Mouse (Mus musculus): ENCODE data around the gene Nkapd1. TPM values are rescaled to one million over a fixed set of nuclear protein-coding genes. Genes with fewer than 3 reads are reported as not detected.
"Not testable (repeated sequence)": the region's sequence is repeated elsewhere in the genome, so short reads cannot be mapped to it uniquely, and the experiment has no call there.

Nkapd1 gene
- polyA plus RNA-seq, 1 experiment from 2014 or later: 25.2 TPM

DNA sequence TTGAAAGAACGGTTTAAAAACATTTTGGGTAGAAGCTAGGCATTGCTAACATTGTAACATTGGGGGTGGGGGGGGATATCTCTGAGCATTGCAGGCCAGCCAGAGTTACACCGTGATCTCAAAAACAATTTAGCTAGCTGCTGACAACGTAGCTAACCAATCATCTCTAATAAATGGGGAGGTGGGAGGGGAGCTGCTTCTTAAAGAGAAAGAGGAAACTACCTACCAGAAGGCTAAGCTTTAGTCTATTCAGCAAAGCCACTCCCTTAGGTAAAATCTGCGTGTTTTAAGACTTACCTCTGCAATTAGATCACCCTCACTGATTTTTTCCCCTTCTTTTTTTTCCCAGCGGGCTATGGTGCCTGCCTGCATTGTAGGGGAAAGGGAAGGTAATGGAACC lies 41.1 kb upstream of the Nkapd1 start:
- no peak for TF ChIP-seq EP300 (IDR thresholded peaks at IDR 0.05)
- no peak for TF ChIP-seq CTCF (IDR thresholded peaks at IDR 0.05)
- Histone ChIP-seq H3K4me3 (ENCODE audit: low read depth, low read length) (peak overlapping the region; percentile 91), H3K27me3 (replicated peaks; ENCODE audit: insufficient read depth, low read length) (no peaks in the 10 kb centered on the region), H3K9me3 (ENCODE audit: low read length) (no peaks in the 10 kb centered on the region), H3K36me3 (ENCODE audit: insufficient read depth, low read length) (no peaks in the 10 kb centered on the region), H3K9ac (replicated peaks; ENCODE audit: low read depth) (0 out of 2 replicates have a peak overlapping the region, but pooled peaks have one; percentile 68), H3K4me1 (ENCODE audit: insufficient read depth, low read depth, low read length) (no peaks in the 10 kb centered on the region), H3K4me2 (replicated peaks; ENCODE audit: low read depth, low read length) (peak overlapping the region; percentile 87), H3K27ac (ENCODE audit: low read length) (no peak overlapping the region)
- 18% methylated on average over 5 of the region's 5 CpGs for WGBS
- ATAC-seq (no peak), DNase-seq (ENCODE audit: low spot score) (no peak)

DNA sequence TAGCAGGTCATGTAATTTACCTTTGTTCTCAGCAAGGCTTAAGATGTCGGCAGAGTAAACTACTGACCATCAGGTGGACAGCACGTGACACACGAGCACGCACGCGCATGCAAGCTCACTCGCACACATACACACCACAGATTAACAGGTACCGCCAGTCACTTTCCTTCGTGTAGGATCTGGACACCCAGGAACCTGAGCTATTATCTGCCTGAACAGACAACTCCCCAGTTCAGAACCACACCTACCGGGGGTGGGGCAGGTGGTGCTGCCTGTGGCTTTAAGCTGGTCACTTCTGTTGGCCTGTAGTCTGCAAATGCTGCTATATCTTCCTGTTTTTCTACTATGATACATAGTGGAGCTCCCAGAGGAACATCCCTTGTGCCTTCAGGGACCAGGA lies 33.2 kb upstream of the Nkapd1 start:
- Histone ChIP-seq H3K4me2 (replicated peaks; ENCODE audit: low read depth, low read length) (no peak overlapping the region), H3K27ac (ENCODE audit: low read length) (no peak overlapping the region), H3K4me3 (ENCODE audit: low read depth, low read length) (no peak overlapping the region), H3K36me3 (ENCODE audit: insufficient read depth, low read length) (peaks cover 47% of the 10 kb centered on the region), H3K4me1 (ENCODE audit: insufficient read depth, low read depth, low read length) (no peaks in the 10 kb centered on the region), H3K9me3 (ENCODE audit: low read length) (no peaks in the 10 kb centered on the region), H3K27me3 (replicated peaks; ENCODE audit: insufficient read depth, low read length) (no peaks in the 10 kb centered on the region), H3K9ac (replicated peaks; ENCODE audit: low read depth) (no peak overlapping the region)
- WGBS: 97% methylated on average over 10 of the region's 10 CpGs
- TF ChIP-seq CTCF (IDR thresholded peaks at IDR 0.05): no peak
- TF ChIP-seq EP300 (IDR thresholded peaks at IDR 0.05): no peak
- ATAC-seq (no peak), DNase-seq (ENCODE audit: low spot score) (no peak)

DNA sequence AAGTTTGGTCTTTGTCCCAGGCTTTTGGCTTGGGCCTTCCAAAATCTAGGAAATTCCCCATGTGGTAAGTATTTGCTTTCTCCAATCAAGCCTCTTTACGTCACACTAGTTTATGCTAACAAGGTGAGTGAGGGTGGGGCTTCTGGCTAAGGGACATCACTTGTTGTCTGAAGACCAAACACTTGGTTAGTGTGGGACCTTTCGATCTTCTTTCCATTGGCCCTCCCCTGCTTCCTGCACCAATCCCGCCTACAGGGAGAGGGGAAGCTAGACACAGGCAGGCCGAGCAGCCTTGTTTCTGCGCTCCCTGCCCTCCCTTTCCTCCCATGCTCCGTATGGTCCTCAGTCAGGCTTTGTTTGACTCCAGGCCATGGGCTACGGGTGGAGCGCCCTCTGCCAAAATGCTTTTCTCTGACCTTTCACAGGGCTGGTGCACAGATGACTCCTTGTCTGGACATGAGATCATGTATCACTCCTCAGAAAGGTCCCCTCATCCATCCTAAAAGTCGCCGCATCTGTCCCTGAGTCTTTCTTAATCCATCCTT lies 29.6 kb upstream of the Nkapd1 start:
- WGBS: 78% methylated on average over 10 of the region's 10 CpGs
- H3K36me3 ChIP-seq (ENCODE audit: insufficient read depth, low read length): peaks cover 54% of the 10 kb centered on the region

DNA sequence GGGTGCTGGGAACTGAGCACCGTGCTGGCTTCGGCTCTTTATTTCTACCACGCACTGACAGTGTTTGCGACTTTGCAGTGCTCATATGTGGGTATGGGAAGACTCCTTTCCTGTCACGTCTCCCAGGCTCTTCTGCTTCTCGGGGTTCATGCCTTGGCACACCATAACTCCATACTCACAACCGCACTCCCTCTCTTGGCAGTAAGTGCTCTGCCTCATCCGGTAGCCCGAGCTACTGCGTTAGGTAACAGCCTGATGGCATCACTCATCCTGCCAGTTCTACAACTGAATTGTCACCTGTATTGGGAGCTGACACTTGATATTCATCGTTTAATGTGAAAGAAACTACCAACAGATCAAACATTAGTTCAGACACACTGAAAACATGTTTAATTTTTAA lies 17.0 kb upstream of the Nkapd1 start:
- TF ChIP-seq CTCF (IDR thresholded peaks at IDR 0.05) (no peak), EP300 (IDR thresholded peaks at IDR 0.05) (no peak)
- no peak overlapping the region for H3K4me2 ChIP-seq (replicated peaks; ENCODE audit: low read depth, low read length)
- H3K9ac ChIP-seq (replicated peaks; ENCODE audit: low read depth): no peak overlapping the region
- H3K4me1 ChIP-seq (ENCODE audit: insufficient read depth, low read depth, low read length): no peaks in the 10 kb centered on the region
- H3K27me3 ChIP-seq (replicated peaks; ENCODE audit: insufficient read depth, low read length): no peaks in the 10 kb centered on the region
- no peaks in the 10 kb centered on the region for H3K9me3 ChIP-seq (ENCODE audit: low read length)
- H3K27ac ChIP-seq (ENCODE audit: low read length): no peak overlapping the region
- ATAC-seq (no peak), DNase-seq (ENCODE audit: low spot score) (no peak)
- no peak overlapping the region for H3K4me3 ChIP-seq (ENCODE audit: low read depth, low read length)
- H3K36me3 ChIP-seq (ENCODE audit: insufficient read depth, low read length): peaks cover 14% of the 10 kb centered on the region
- 91% methylated on average over 11 of the region's 11 CpGs for WGBS

More for the DNA sequence above, 29.6 kb upstream of the Nkapd1 start:
- DNase-seq (ENCODE audit: low spot score) (no peak), ATAC-seq (no peak)
- no peaks in the 10 kb centered on the region for H3K9me3 ChIP-seq (ENCODE audit: low read length)
- no peak overlapping the region for H3K27ac ChIP-seq (ENCODE audit: low read length)
- no peak overlapping the region for H3K4me3 ChIP-seq (ENCODE audit: low read depth, low read length)
- H3K9ac ChIP-seq (replicated peaks; ENCODE audit: low read depth): no peak overlapping the region
- no peaks in the 10 kb centered on the region for H3K27me3 ChIP-seq (replicated peaks; ENCODE audit: insufficient read depth, low read length)
- no peak overlapping the region for H3K4me2 ChIP-seq (replicated peaks; ENCODE audit: low read depth, low read length)
- no peaks in the 10 kb centered on the region for H3K4me1 ChIP-seq (ENCODE audit: insufficient read depth, low read depth, low read length)
- no peak for TF ChIP-seq EP300 (IDR thresholded peaks at IDR 0.05)
- no peak for TF ChIP-seq CTCF (IDR thresholded peaks at IDR 0.05)

DNA sequence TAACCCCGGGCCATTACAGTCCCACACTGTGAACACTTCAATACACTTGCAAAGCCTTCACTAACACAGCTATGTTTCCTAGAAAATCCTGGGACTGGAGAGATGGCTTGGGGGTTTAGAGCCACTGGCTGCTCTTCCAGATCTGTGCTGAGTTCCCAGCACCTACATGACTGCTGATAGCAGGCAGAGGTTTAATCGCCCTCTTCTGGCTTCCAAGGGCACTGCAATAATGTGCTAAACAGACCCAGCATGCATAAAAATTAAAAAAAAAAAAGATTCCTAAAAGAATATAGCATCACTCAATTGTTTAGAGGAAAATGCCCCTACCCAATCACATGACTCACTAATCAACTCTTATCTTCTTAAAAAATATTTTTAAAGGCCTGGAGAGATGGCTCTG lies 15.8 kb upstream of the Nkapd1 start:
- no peaks in the 10 kb centered on the region for H3K9me3 ChIP-seq (ENCODE audit: low read length)
- H3K36me3 ChIP-seq (ENCODE audit: insufficient read depth, low read length): peaks cover 4% of the 10 kb centered on the region
- peak; percentile 6 for DNase-seq (ENCODE audit: low spot score)
- ATAC-seq: no peak
- H3K4me2 ChIP-seq (replicated peaks; ENCODE audit: low read depth, low read length): no peak overlapping the region
- H3K4me1 ChIP-seq (ENCODE audit: insufficient read depth, low read depth, low read length): no peaks in the 10 kb centered on the region
- TF ChIP-seq EP300 (IDR thresholded peaks at IDR 0.05) (no peak), CTCF (IDR thresholded peaks at IDR 0.05) (peak; percentile 46)
- H3K27me3 ChIP-seq (replicated peaks; ENCODE audit: insufficient read depth, low read length): no peaks in the 10 kb centered on the region
- H3K9ac ChIP-seq (replicated peaks; ENCODE audit: low read depth): no peak overlapping the region
- H3K27ac ChIP-seq (ENCODE audit: low read length): no peak overlapping the region
- H3K4me3 ChIP-seq (ENCODE audit: low read depth, low read length): no peak overlapping the region
- WGBS: 59% methylated on average over 2 of the region's 2 CpGs

DNA sequence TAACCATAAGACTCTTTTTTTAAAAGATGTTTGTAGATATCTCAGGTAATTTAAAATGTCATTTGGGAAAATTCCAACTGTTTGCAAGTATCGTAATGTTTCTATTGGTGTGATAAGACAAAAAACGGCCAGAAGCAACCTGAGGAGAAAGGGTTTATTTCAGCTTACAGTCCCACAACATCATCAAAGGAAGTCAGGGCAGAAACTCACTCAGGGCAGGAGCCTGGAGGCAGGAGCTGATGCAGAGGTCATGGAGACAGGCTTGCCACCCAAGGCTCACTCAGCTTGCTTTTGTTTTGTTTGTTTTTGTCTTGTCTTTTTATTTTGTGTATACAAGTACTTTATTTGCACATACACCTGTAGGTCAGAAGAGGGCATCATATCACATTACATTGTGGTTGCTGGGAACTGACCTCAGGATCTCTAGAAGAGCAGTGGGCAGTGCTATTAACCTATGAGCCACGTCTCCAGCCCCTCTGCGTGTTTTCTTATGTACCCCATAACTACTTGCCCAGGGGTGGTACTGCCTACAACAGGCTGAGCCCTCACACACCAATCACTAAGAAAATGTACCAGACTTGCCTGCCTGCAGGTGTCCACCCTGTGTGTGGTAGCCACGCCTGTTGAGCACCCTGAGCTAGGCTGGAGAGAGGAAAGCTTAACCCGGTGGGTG lies 14.9 kb upstream of the Nkapd1 start:
- DNase-seq (ENCODE audit: low spot score): no peak
- H3K4me2 ChIP-seq (replicated peaks; ENCODE audit: low read depth, low read length): no peak overlapping the region
- H3K27me3 ChIP-seq (replicated peaks; ENCODE audit: insufficient read depth, low read length): no peaks in the 10 kb centered on the region
- 83% methylated on average over 6 of the region's 6 CpGs for WGBS
- H3K9ac ChIP-seq (replicated peaks; ENCODE audit: low read depth): no peak overlapping the region
- TF ChIP-seq CTCF (IDR thresholded peaks at IDR 0.05) (no peak; the same call in 1 of the 2 replicates), EP300 (IDR thresholded peaks at IDR 0.05) (no peak)
- no peaks in the 10 kb centered on the region for H3K4me1 ChIP-seq (ENCODE audit: insufficient read depth, low read depth, low read length)
- no peak overlapping the region for H3K27ac ChIP-seq (ENCODE audit: low read length)
- H3K4me3 ChIP-seq (ENCODE audit: low read depth, low read length): no peak overlapping the region
- peaks cover 4% of the 10 kb centered on the region for H3K36me3 ChIP-seq (ENCODE audit: insufficient read depth, low read length)
- no peaks in the 10 kb centered on the region for H3K9me3 ChIP-seq (ENCODE audit: low read length)
- ATAC-seq: no peak

DNA sequence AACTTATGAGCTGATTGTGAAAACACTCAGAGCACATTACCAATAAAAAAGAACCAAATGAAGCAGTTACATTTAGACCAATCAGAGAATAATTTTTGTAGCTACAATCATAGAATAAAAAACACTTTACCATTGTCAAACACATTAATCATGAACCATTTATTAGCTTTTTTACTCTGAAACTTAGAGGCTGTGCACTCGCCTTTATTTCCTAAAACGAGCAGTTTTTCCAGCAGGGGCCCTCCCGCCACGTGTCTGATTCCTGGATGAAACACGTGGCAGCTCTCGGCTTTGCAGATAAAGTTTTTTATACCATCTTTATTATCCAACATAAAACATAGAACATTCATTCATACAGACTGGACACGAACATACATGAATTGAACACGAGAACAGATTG lies 13.6 kb upstream of the Nkapd1 start:
- 85% methylated on average over 6 of the region's 8 CpGs for WGBS
- DNase-seq (ENCODE audit: low spot score); H3K36me3 ChIP-seq (ENCODE audit: insufficient read depth, low read length); H3K27ac ChIP-seq (ENCODE audit: low read length); H3K4me1 ChIP-seq (ENCODE audit: insufficient read depth, low read depth, low read length); H3K9ac ChIP-seq (replicated peaks; ENCODE audit: low read depth); ATAC-seq; H3K4me3 ChIP-seq (ENCODE audit: low read depth, low read length); H3K9me3 ChIP-seq (ENCODE audit: low read length); H3K4me2 ChIP-seq (replicated peaks; ENCODE audit: low read depth, low read length); H3K27me3 ChIP-seq (replicated peaks; ENCODE audit: insufficient read depth, low read length): not testable (repeated sequence)

Data from lung, postnatal 0 days (tissue).